Mouse (Mus musculus) brain, embryonic 14.5 days (tissue): ENCODE data around the gene Celf1.

Experiments used
- CTCF ChIP-seq: fragments of 200-500 bp; IDR thresholded peaks from 2 replicates; pipeline ENCODE4 v1.5.1; 2012; ENCODE audit warnings: inconsistent platforms, mild to moderate bottlenecking, moderate library complexity, borderline replicate concordance; ENCODE audit not compliant: insufficient read depth, insufficient read length; ENCODE audit errors: extremely low read depth
- POLR2A ChIP-seq: fragments of 200-500 bp; IDR thresholded peaks from 2 replicates; pipeline ENCODE4 v1.6.1; 2012; ENCODE audit warnings: mild to moderate bottlenecking, inconsistent platforms, borderline replicate concordance; ENCODE audit not compliant: poor library complexity, insufficient read depth, insufficient read length, severe bottlenecking; ENCODE audit errors: extremely low read depth

DNA sequence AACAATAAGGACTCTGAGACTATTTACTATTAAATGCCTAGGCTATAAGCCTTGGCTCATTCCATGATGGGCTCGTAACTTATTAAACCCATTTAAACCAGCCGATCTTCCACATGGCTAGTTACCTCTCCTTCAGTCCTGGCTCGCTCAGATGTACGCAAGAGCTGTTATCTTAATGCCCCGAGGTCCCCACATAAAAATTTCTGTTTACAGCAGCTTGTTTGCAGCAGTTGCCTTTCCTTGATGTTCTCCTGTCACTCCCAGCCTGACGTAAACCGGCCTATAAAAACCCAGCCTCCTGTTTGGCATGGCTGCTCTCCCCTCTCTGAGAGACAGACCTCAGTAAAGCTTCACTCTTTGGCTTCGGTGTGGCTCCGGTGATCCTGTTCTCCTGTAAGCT is 107.2 kb downstream of the Celf1 start:
- TF ChIP-seq POLR2A = no peak
- no peak for TF ChIP-seq CTCF
